Mouse (Mus musculus): ENCODE results near the gene Gm47996.
"Not testable (repeated sequence)": the region's sequence is repeated elsewhere in the genome, so short reads cannot be mapped to it uniquely, and the experiment has no call there.

Gm47996 gene

GRCm38 (mm10) chr1:151208493-151208892, 1.4 kb upstream of the Gm47996 start:
- DNase-seq = not testable (repeated sequence)

DNA sequence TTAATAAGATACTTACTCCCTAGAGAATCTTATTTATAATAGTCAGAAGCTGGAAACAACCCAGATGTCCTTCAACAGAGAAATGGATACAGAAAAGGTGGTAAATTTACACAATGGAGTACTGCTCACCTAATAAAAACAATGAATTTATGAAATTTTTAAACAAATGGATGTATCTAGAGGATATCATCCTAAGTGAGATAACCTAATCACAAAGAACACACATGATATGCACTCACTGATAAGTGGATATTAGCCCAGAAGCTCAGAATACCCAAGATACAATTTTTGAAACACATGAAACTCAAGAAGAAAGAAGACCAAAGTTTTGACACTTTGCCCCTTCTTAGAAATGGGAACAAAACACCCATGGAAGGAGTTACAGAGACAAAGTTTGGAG, 987 bp upstream of the Gm47996 start:
- DNase-seq = not testable (repeated sequence)

DNA sequence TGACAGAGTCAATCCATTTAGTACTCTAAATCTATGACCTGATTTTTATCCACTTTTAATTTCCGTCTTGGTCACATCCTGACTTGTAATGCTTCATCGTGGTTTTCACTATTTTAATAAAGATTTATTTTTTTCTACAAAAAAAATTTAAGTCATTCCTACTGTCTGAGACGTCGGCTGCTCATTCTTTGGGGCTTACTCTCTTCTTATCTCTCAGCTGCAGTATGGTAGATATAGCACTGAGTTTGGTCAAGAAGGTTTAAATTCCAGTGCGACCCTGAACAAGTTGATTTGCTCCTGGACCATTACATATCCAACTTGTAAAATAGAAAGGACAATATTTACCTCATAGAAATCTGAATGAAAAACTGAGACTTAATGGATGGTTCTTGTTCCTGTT, 1.7 kb downstream of the Gm47996 start:
- DNase-seq = not testable (repeated sequence)

DNA sequence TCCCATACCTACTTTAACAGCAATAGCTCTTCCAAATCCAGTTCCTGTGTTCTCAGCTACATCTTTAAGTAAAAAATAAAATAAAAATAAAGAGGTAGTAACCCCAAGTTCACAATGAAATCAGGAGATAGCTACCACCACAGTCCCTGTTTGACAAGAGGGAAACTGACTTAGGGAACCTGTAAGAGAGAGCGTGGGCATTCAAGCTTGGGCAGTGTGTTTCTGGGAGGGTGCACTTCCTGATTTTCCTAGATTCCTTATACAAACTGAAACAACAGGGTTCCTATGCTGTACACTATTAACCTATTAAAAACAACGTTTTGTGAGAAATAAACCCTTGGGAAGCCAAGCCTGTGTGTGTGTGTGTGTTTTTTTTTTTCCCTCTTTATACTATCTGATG, 4.9 kb downstream of the Gm47996 start:
- DNase-seq = no peak

DNA sequence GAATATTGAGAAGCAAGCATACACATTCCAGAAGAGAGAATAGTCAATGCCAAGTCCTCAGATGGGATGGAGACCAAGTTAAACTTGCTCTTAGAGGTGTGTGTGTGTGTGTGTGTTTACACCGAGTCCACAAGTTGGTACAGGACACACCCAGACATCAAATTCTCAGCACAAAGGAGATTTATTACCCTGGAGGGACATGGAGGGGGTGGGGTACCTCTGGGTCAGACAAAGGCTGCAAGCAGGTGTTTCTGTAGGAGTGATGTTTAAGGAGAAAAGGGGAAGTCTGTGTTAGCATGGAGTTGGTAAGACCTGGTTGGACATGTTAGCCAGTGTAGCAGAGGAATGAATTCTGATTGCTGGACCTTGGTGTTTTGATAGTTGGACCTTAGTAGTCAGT, 6.1 kb downstream of the Gm47996 start:
- no peak for DNase-seq

DNA sequence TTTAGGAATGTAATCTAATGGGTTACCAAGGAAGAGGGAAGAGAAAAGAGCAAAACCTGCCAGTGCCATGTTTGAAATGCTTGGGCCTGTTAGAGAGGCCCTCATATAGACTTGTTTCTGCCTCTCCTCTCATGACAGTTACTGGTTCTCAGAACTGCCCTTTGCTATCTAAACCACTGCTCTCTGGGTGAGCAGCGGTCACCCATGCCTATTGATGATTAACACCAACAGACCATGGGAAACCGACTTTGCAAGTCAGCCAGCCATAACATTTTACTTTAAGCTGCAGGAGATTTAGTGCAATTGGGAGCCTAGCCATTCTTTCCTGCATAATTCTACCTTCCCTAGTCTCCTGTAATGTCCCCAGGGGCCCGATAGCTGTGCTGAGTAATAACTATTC, 6.5 kb downstream of the Gm47996 start:
- peak; percentile 63 to 82 for DNase-seq

DNA sequence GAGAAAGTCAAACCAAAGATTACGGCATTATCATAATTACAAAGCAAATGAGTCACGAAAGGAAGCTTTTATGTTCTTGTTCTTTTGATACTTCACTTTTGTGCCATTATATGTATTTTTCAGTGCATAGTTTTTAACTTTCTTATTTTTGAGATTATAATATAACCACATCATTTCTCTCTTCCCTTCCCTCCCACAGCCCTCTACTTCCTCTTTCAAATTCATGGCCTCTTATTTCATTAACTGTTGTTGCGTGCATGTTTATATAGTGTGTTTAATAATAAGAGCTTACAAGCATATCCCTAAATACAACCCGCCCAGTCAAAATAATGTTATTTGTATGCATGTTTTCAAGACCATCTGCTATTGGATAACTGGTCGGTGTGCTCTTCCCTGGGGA, 9.1 kb downstream of the Gm47996 start:
- DNase-seq = no peak

DNA sequence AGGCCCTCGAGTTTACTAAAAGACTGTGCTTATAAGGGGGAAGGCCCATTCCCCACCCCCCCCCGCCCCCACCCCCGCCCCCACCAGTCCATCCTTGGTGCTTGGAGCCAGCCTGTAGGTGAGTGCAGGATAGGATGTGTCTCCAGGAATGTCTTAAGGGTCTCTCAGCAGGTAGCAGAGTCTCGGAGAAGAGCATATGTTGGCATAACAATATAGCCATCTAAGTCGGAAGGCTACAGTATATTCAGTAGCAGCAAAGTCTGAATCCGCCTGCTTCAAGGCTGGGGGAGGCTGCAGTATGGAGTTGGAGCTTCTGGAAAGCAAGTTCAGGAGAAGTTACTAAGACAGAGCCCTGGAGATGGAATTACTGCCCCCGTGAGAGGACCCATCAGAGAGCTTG, 10.2 kb downstream of the Gm47996 start:
- DNase-seq = no peak

DNA sequence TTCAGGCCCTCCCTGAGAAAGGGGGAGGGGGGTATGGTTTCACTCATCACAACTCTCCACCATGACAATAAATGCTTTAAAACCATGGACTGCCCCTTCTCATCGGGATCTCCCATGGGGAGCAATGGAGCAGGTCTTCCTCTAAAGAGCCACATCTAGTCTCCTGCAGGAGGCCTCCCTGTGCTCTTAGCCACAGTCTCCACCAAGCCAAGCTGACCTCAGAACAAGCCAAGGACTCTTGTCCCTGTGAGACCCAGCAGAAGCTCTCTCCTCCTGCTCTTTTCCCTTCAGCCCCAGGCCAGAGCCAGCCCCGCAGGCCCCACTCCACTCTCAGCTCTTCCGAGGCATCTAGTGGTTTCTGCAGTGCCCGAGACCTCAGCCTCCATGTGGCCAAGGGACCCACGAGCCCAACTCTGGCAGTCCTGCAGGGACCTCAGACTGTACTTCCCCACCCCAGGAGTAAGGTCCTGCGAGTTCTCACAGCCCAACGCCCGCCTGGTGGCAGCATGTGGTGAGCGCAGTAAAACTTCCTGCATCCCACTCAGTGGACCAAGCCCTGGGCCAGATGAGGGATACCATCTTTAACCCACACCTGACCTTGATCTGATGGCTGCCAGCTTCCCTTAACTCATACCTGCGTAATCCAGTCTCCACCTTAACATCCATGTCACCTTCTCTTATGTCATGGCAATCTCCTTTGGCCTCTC, 12.8 kb downstream of the Gm47996 start:
- DNase-seq = no peak

DNA sequence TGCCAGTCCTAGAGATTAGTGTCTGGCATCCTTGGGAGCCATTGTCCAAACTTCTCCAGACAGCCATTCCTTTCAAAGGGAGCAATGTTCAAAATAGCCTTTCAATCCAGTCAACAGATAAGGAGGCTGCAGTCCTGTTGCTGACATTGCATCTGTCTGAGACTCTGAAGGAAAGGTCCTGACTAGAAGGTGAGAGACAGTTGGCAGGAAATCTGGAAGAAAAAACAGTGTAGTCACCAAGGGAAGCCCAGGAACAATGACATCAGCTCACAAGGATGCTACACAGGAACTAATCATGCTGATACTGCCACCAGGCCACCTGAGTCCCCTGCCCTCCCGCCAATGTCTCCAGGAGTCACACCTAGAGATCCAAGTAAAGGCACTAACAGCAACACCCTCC, 13.4 kb downstream of the Gm47996 start:
- no peak for DNase-seq

GRCm38 (mm10) chr1:151224536-151224935, 14.6 kb downstream of the Gm47996 start:
- DNase-seq = no peak

DNA sequence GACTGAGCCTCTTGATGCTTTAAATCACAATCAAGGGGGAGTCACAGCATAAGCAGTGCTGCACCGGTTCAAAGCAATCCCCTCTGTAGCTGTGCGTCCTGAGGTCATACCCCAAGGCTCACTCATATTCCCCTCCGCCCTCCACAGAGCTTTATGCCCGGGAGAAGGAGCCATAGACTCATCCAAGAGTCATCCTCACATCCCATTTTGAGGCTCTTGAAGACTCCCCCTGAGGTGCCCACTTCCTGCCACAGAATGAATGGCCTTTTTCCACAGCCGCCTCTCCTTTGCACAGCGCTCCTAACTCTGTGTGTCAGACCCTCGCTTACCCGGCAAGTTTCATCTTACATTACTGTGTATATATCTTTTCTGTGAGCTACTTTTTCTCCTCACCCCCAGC, 17.6 kb downstream of the Gm47996 start:
- no peak for DNase-seq

- no peak for DNase-seq
Measured at GRCm38 (mm10) chr1:151228320-151228989, 18.5 kb downstream of the Gm47996 start.

GRCm38 (mm10) chr1:151232346-151232745, 22.4 kb downstream of the Gm47996 start:
- peak in 1 of 2 experiments; percentile 54 for DNase-seq

GRCm38 (mm10) chr1:151233756-151234155, 23.8 kb downstream of the Gm47996 start:
- DNase-seq = no peak

GRCm38 (mm10) chr1:151235574-151235973, 25.6 kb downstream of the Gm47996 start:
- DNase-seq = no peak

- no peak for DNase-seq
Measured at GRCm38 (mm10) chr1:151236141-151236930, 26.4 kb downstream of the Gm47996 start.

DNA sequence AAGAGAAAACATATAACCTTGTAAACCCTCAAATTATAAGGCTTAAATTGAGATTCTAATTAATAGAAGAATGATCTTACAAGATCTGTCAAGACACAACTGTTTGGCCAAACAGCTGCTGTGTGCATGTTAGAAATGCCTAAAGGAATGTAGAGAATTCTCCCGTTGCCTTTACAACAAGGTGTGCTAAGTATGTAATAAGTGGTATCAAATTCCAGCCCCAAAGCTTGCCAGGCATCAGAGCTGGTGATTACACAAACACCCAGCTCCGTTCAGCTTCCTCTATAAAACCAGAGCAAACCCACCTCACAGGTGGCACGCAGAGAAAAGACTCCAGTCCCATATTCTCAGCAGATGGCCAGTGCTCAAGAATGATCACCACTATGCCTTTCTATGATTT, 27.8 kb downstream of the Gm47996 start:
- no peak for DNase-seq

GRCm38 (mm10) chr1:151243332-151243731, 33.4 kb downstream of the Gm47996 start:
- no peak for DNase-seq

- no peak for DNase-seq
Measured at GRCm38 (mm10) chr1:151244013-151244412, 34.1 kb downstream of the Gm47996 start.

DNA sequence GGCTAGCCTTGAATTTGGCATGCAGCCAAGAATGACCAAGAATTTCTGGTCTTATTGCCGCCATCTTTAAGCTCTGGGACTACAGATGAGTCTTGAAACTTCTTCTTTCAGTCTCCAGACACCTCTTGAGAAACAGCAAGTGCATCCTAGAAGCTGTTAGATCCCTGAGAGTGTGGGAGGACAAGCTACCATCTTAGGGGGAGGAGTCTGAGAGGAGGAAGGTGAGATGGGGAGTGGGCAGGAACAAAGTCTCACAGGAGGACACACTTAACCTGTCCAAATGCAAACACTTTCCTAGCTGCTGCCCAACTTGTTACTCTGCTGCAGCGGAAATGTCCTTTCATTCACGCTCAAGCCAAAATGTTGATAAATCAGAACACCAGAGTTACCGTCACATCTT, 34.8 kb downstream of the Gm47996 start:
- DNase-seq = no peak

DNA sequence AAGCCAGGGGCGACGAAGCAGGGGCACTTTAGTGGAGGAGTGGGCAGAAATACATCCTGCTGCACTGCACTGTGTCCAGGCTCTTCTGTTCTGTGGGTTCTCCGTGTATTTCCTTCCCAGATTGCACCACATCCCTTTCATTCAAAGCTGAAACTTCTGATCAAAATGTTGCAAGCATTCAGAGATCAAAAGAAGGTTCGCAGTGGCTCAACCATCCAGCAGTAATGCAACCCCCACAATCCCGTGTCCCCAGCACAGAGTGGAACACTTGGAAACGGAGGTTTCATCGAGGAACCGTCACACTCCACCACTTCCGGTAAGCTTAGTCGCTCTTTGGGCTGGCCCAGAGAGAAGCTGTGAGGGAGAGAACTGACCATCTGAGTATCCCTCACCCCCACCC, 35.2 kb downstream of the Gm47996 start:
- no peak for DNase-seq

GRCm38 (mm10) chr1:151245846-151246245, 35.9 kb downstream of the Gm47996 start:
- no peak for DNase-seq

- DNase-seq = no peak
Measured at GRCm38 (mm10) chr1:151250109-151250508, 40.2 kb downstream of the Gm47996 start.
